Mouse (Mus musculus) lung, adult 18-20 months (tissue): ENCODE results near the gene Kdm6a.

Source experiments
- DNase-seq, 2 experiments: peaks; one replicate each; pipeline ENCODE4 v3.0.0; 2022; ENCODE audit warnings: mixed read lengths in 2 of 2

Kdm6a gene

DNA sequence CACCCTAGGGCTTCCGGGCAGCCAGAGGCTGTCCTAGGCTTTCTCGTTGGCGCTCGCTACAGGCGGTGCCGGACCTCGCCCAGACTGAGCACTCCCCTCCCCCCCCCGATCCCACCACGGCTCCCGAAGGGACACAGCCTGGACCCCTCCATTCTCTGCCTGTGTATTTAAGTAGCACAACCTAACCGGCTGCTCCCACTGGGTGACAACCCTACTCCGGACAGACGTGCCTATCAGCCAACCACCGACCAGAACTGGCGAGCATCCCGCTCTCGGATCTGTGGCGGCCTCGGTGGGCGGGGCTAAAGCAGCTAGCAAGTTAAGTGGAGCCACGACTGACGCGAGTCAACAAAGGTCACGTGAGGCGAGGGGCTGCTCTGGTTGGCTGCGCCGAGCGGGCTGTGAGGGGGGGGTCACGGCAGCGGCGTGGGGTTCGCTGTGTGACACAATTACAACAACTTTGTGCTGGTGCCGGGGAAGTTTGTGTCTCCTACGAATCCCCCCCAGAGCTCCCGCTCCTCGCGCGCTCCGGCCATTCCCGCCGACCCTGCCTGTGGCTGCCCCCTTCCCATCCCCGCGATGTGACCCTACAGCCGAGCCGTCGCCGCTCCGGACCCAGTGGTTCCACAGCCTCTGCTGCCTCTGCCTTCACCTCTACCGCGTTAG, at the start of gene Kdm6a:
Gene Kdm6a, plus strand, starts transcription at position 384 of the 666 bp plus-strand sequence.
- peak; percentile 99 to 100 for DNase-seq

- no peak for DNase-seq
Measured at GRCm38 (mm10) chrX:18145557-18145956, 16.8 kb upstream of the Kdm6a start, which contains the start of gene Dusp21. Gene Dusp21 (plus strand): TSS chrX:18145857.

- DNase-seq: no peak
Measured at GRCm38 (mm10) chrX:18160734-18161442, 1.5 kb upstream of the Kdm6a start.

- no peak for DNase-seq
Measured at GRCm38 (mm10) chrX:18161796-18162191, 581 bp upstream of the Kdm6a start.

DNA sequence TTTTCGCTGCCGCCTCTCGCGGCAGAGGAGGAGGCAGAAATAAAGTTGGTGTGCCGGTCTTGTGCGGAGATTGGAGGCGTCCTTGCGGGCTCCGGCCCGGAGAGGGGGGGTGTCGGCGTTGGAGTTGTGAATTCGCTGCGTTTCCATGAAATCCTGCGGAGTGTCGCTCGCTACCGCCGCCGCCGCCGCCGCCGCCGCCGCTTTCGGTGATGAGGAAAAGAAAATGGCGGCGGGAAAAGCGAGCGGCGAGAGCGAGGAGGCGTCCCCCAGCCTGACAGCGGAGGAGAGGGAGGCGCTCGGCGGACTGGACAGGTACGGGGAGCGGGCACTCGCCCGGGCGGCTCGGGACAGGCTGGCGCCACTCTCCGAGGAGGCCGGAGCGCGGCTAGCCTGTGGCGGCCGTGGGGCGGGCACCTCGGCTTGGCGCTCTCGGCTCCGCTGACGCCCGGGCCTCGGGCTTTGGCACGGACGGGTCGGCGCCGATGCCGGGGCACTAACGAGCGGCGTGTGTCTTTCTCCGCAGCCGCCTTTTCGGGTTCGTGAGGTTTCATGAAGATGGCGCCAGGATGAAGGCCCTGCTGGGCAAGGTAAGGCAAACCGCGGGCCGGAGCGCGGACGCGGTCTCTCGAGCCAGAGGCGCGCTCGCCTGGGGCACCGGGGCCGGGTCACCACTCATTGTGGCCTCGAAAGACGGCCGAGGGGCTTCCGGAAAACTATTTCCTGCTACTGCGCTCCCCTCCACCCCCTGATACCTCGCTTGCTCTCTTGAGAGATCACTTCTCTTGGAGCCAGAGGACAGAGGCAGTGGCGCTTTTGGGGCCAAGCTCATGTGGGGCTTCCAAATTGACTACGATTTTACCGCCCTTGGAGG, 721 bp downstream of the Kdm6a start:
- DNase-seq: peak; percentile 55 to 75

DNA sequence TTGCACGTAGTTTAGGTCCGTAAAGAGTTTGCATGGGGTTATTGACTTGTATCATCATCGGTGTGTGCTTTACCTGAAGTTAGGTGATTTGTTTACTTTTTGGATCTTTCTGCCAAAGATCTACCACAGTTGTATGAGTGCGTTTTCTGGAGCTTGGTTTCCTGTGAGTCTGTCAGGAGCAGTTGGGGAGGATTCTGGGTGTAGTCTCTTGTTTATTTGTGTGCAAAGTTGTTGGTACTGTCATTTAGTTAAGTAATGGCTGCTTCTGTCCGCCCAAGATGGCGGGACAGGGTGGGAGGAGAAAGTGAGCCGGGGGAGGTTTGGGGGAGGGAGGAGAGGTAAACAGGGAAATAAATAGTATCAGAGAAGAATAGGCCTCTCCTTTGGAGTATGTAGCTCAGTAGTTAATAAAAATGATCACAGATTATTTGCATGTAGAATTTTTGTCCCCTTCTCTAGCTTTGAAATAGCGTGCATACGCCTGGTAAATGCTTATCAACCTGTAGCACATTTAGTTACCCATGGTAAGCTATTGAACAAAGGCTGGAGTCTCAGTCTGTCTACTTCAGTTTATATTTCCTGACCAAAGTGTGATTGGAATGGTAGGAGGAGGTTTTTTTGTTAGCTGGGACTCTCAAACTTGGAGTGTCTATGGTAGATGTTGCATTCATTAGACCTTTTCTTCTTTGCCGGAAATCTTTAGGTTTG, 1.7 kb downstream of the Kdm6a start:
- peak; percentile 5 to 49 for DNase-seq

DNA sequence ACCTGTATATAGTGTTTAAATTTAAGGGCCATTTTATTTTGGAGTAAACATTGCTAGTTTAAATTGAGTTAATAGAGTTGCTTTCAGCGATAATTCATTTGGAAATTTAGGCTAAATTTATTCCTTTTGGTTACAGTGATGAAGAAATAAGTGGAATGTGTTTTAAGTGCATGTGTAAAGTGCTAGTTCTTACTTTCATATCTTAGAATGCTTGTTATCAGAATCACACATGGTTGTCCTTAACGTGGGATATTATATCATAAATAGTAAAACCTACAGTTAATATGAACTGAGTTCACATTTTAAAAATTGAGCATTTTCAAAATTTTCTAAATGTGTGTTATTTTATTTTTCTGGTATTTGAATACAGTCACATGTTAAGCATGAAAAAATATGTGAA, 2.7 kb downstream of the Kdm6a start:
- DNase-seq: no peak

DNA sequence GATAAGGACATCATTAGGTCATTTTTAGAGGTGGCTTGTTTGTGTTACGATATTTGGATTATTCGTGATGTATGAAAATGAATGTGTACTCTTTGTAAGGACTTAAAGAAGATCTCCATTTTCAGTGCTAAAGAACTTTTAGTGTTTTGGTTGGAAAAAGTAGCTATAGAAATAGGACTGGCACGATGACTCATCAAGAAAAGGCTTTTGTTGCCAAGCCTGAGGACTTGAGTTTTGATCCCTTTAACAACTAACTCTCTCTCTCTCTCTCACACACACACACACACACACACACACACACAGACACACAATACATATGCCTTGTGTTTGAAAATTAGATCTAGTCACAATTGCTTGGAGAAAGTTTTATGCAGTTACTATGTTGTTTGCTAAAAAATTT, 4.6 kb downstream of the Kdm6a start:
- DNase-seq: no peak

DNA sequence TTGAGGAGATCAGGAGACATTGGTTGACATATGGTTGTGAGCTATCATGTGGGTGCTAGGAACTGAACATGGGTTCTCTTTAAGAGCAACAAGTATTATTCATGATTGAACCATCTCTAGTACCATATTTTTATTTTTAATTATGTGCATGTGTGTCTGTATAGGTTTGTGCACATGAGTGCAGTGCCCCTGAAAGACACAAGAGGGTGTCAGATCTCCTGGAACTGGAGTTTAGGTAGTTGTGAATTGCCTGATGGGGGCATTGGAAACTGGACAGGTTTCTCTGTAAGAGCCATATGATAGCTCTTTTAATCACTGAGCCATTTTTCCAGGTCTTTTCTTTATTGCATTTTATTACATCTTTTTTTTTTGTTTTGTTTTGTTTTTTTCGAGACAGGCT, 6.6 kb downstream of the Kdm6a start:
- no peak for DNase-seq

DNA sequence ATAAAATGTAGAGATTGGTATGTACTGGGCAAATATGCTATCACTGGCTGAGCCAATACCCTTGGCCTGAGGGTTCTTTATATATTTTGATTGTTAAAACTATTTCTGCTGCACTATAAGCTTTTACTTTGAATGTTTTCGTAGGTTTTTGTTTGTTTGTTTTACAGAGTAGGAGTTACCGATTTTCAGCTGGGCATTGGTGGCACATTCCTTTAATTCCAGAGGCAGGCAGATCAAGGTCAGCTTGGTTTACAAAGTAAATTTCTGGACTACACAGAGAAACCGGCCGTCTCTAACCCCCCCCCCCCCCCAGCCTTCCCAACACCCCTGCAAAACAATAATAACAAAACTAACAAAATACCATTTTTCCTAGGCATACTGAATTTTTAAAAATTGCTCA, 12.5 kb downstream of the Kdm6a start:
- no peak for DNase-seq

GRCm38 (mm10) chrX:18177803-18178202, 15.4 kb downstream of the Kdm6a start:
- no peak for DNase-seq

- no peak for DNase-seq
Measured at GRCm38 (mm10) chrX:18179492-18179891, 17.1 kb downstream of the Kdm6a start.

GRCm38 (mm10) chrX:18187203-18187602, 24.8 kb downstream of the Kdm6a start:
- DNase-seq: no peak

DNA sequence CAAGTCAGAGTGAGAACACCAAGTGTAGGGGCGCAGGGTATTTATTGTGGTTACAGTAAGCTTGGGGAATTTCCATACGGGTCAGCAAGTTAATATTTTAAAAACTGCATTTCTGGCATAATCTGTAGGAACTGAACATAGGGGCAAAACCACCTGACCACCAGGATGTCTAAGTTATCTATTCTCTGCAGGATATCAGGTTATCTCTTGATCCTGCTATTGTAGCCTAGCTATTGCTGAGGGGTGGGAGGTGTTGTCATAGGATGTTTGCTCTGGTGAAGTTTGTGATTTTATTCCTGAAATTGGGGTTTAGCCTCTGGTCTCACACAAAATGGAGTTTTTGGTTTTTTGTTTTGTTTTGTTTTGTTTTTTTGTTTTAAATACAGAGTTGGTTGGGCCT, 25.9 kb downstream of the Kdm6a start:
- no peak for DNase-seq

DNA sequence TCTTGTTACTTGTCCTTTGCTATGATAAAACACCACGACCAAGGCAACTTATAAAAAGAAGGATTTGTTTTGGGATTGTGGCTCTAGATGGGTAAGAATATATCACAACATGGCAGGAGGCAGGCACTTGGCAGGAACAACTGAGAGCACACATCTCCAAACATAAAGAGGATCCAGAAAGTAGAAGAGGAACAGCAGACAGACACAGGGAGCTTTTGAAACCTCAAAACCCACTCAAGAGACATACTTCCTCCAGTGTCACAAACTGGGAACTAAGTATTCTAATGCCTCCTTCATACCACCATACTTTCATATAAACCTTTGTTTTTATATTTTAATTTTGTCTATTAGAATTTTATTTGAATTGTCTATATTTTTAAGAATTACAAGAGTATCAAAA, 77.2 kb downstream of the Kdm6a start:
- DNase-seq: no peak

- no peak for DNase-seq
Measured at GRCm38 (mm10) chrX:18250621-18251020, 88.2 kb downstream of the Kdm6a start.

- peak in 1 of 2 experiments; percentile 60 for DNase-seq
Measured at GRCm38 (mm10) chrX:18254767-18255166, 92.4 kb downstream of the Kdm6a start.

DNA sequence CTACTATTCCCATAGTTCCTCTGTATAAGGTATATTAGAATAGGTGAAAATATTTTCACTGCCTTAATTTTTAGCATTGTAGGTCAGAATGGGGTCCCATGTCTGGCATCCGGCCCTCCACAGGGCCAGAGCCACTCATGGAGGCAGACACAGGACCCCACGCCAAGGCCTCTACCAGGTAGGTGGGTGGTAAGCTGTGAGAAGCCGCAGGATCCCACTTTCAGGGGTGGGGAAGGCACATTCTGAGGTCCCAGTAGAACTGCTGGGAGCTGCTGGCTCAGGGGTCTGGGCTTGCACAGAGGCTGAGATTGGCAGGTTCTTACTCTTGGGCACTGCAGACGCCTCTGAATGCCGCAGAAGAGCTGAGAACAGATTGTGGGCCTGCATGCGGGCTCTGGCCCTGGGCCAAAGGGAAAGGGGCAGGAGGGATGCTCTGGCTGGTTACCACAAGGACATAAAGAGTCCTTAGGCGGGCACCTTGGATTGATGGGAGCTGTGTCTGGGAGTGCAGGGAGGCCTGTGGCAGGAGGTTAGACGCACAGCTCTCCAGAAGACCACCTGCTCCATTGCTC, 95.9 kb downstream of the Kdm6a start:
- DNase-seq: no peak

DNA sequence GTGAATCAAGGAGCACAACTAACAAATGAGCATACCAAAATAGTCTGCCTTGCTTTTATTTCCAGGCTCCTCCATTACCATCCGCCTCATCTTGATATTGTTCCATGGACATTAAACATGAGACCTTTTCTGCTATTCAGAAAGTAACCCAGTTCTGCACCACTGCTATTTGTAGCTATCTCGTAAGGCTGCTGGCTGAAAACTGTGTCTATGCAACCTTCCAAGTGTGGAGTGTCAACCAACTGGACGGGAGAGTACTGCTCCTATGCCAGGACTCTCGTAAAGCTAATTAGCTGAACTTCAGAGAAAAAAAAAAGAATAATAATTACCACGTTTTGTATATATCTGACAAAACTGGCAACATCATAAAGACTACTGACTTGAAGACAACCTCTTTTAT, 116.2 kb downstream of the Kdm6a start:
- DNase-seq: no peak

- no peak for DNase-seq
Measured at GRCm38 (mm10) chrX:18280134-18280533, 117.8 kb downstream of the Kdm6a start.
